In the genomic region with DNA sequence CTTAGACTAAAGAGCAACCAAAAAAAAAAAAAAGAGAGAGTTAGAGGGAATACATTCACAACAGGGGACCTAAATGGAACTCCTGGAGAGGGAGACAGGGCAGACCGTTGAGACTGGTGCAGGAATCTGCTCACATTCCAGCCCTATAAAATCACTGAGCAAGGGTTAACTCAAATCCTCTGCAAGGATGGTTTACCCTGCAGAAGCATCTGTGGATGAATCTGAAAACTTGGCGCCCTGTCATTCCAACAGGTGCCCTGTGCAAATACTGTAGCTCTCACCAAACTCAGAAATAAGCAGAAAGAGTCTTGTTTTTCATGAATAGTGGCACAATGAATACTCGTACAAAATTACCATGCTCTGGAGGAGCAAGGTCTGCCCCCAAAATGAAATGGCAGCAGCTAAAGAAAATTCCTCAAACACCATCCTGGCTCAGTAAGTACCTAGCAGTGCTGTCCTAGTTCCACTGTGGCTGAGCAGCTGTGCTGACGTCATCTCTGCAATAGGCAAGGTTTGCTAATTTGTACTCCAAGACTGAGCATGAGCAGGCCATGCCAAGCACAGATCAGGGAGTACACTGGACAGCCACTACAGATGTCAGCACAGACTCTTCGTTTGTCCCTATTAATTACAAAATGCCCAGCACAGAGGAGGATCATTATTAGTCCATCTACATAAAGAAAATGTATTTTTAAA, we compare ENCODE assay signal across 11 mouse cellular contexts.
DNase-seq lines count a peak whose midpoint lies in the region; ATAC-seq lines count a peak whose summit lies in the region.
"Had no signal": no experiment of that assay in that cellular context is flagged by ENCODE, and none has a peak within 500 bp of the region (broad histone marks: within the 10 kb centered on the region; RNA-seq: fewer than 3 reads in every experiment).

No protein-coding gene starts in this region.

- ATAC-seq in neural tube, embryonic 15.5 days (ENCODE audit: low FRiP score) = no peak
- ATAC-seq in erythroblast, adult 5-6 weeks (replicated peaks; ENCODE audit: low FRiP score, poor library complexity, severe bottlenecking) = no peak

- H3K27me3 ChIP-seq in neural tube, embryonic 15.5 days (replicated peaks) = no peaks in the 10 kb centered on the region
- H3K27me3 ChIP-seq: intestine, embryonic 15.5 days had no signal

- no peaks in the 10 kb centered on the region for H3K9me3 ChIP-seq in neural tube, embryonic 15.5 days (replicated peaks)
- H3K9me3 ChIP-seq: intestine, embryonic 15.5 days had no signal

- H3K27ac ChIP-seq in neural tube, embryonic 15.5 days (replicated peaks) = no peak overlapping the region
- H3K27ac ChIP-seq: left cerebral cortex, adult 2 months had no signal

- H3K4me2 ChIP-seq in neural tube, embryonic 15.5 days = no peak overlapping the region
- H3K4me2 ChIP-seq: intestine, embryonic 15.5 days had no signal

- H3K4me3 ChIP-seq in neural tube, embryonic 15.5 days (replicated peaks) = no peak overlapping the region
- H3K4me3 ChIP-seq: intestine, embryonic 15.5 days; left cerebral cortex, adult 2 months had no signal

- no peak overlapping the region for H3K9ac ChIP-seq in neural tube, embryonic 15.5 days (replicated peaks)
- H3K9ac ChIP-seq: intestine, embryonic 15.5 days had no signal

- no peaks in the 10 kb centered on the region for H3K36me3 ChIP-seq in neural tube, embryonic 15.5 days
- H3K36me3 ChIP-seq: intestine, embryonic 15.5 days had no signal

- peak; percentile 13 for DNase-seq in adrenal gland, postnatal 14 days
- DNase-seq in adrenal gland, postnatal 4 days (ENCODE audit: low spot score in 2 of 2) = no peak
- peak; percentile 22 for DNase-seq in neural tube, embryonic 10.5 days (ENCODE audit: extremely low spot score, low spot score)
- DNase-seq in heart, postnatal 14 days = peak; percentile 6 to 17
- no peak for DNase-seq in right cerebral cortex, postnatal 25 days
- DNase-seq in layer of hippocampus, adult 9-10 months (ENCODE audit: low spot score) = no peak
- DNase-seq: lung, postnatal 36 days had no signal

- H3K4me1 ChIP-seq in neural tube, embryonic 15.5 days = peaks cover 12% of the 10 kb centered on the region

- intact Hi-C loops in heart, postnatal 14 days (cut with DNase I) = loop anchor here (5.0 kb wide), 1 partner anchor 58 kb away; no protein-coding TSS in a partner anchor

- WGBS in neural tube, embryonic 15.5 days = 32% methylated on average over 5 of the region's 5 CpGs

Comparison
In these comparisons a context has a peak if more than half of its experiments do, and no peak if none do; other contexts are left out.
1. DNase-seq: peak in adrenal gland, postnatal 14 days (single experiment), neural tube, embryonic 10.5 days (single experiment) and heart, postnatal 14 days (2 of 2); none in adrenal gland, postnatal 4 days (0 of 2), right cerebral cortex, postnatal 25 days (single experiment) and layer of hippocampus, adult 9-10 months (single experiment).